Mouse (Mus musculus): ENCODE results near the gene Vsig10. TPM values are rescaled to one million over a fixed set of nuclear protein-coding genes. Genes with fewer than 3 reads are reported as not detected.

Gene Vsig10
- 10 to 100 TPM in 1 of 2 experiments, 1 to 10 TPM in 1; 7.7 to 17.2 TPM for polyA plus RNA-seq (2017; shearing (Covaris generic))

GRCm38 (mm10) chr5:117318741-117319629 lies at the start of gene Vsig10:
Vsig10 (plus strand) TSS chr5:117319083.

GRCm38 (mm10) chr5:117286831-117287822 lies 31.8 kb upstream of the Vsig10 start, which contains the start of gene Pebp1:
Pebp1 (minus strand) TSS chr5:117287625.

DNA sequence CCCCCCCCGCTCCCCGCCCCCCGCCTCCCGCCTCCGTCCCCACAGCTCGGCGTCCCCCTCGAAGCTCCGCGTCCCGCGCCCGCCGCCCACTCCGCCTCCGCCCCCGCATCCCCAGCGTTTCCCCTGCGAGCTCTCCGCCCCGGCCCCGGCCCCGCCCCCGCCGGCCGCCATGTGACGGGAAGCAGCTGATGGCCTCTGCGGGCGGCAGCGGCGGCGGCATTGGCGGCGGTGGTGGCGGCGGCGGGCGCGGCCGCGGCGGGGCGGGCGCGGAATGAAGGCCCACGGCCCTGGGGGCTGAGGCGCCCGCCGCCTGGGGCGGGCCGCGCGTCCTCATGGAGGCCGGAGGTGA lies 38.2 kb downstream of the Vsig10 start, which contains the start of gene Wsb2:
Wsb2 (plus strand) TSS at position 176 of the 349 bp plus-strand sequence.

GRCm38 (mm10) chr5:117388877-117389276 lies 70.0 kb downstream of the Vsig10 start, which contains the start of gene Rfc5:
Rfc5 (minus strand) TSS chr5:117389047.

Other genes with a start within 250 kb of the Vsig10 start
- gene Suds3, start 203.0 kb upstream of the Vsig10 start, polyA plus RNA-seq (2017; shearing (Covaris generic)), result 10 to 100 TPM; 69.9 to 75.1 TPM
- 100 to 1,000 TPM in 1 of 2 experiments, 10 to 100 TPM in 1; 88.4 to 102 TPM for gene Taok3, start 199.0 kb upstream of the Vsig10 start, polyA plus RNA-seq (2017; shearing (Covaris generic))
- gene Pebp1, start 31.5 kb upstream of the Vsig10 start, polyA plus RNA-seq (2017; shearing (Covaris generic)), result 100 to 1,000 TPM; 223 to 230 TPM
- 10 to 100 TPM; 68.1 to 79.5 TPM for gene Wsb2, start 38.2 kb downstream of the Vsig10 start, polyA plus RNA-seq (2017; shearing (Covaris generic))
- 10 to 100 TPM; 34.2 to 45.9 TPM for gene Rfc5, start 70.0 kb downstream of the Vsig10 start, polyA plus RNA-seq (2017; shearing (Covaris generic))
- 1 to 10 TPM; 1.5 to 1.8 TPM for gene Ksr2, start 94.9 kb downstream of the Vsig10 start, polyA plus RNA-seq (2017; shearing (Covaris generic))